Mouse (Mus musculus) myocyte (in vitro differentiated cells): ENCODE results near the gene Prrc2a. TPM values are rescaled to one million over a fixed set of nuclear protein-coding genes. Genes with fewer than 3 reads are reported as not detected.

Experiments
- H3K27me3 ChIP-seq: one replicate; pipeline ENCODE4 v1.6.1; 2011; ENCODE audit not compliant: control insufficient read depth, insufficient read depth, insufficient read length
- H3K36me3 ChIP-seq: one replicate; pipeline ENCODE4 v1.6.1; 2011; ENCODE audit not compliant: control insufficient read depth, insufficient read depth
- H3K4me2 ChIP-seq: one replicate; pipeline ENCODE4 v1.6.1; 2011; ENCODE audit warnings: low read depth, control low read depth
- H3K4me3 ChIP-seq: one replicate; pipeline ENCODE4 v1.5.1; 2011; ENCODE audit warnings: mild to moderate bottlenecking, control low read depth, moderate library complexity
- H3K79me2 ChIP-seq: one replicate; pipeline ENCODE4 v1.6.1; 2011; ENCODE audit not compliant: control insufficient read depth, insufficient read depth
- H3ac ChIP-seq: one replicate; pipeline ENCODE4 v1.6.1; 2011; ENCODE audit not compliant: control insufficient read depth, insufficient read length
- CEBPB ChIP-seq: IDR thresholded peaks from 2 replicates; pipeline ENCODE4 v1.6.1; 2011; ENCODE audit warnings: mild to moderate bottlenecking, moderate library complexity; ENCODE audit not compliant: poor library complexity, insufficient read depth, severe bottlenecking
- E2F4 ChIP-seq: IDR thresholded peaks from one replicate; pipeline ENCODE4 v1.6.1; 2011; ENCODE audit warnings: mild to moderate bottlenecking, control low read depth, moderate library complexity; ENCODE audit not compliant: insufficient read depth
- MAX ChIP-seq: IDR thresholded peaks from one replicate; pipeline ENCODE4 v1.6.1; 2011; ENCODE audit warnings: low read depth, mild to moderate bottlenecking, control low read depth
- MYOD1 ChIP-seq, 3 experiments: IDR thresholded peaks; one replicate each; pipeline ENCODE4 v1.6.1; 2011; ENCODE audit warnings: control low read depth in 2 of 3, low read depth in 2 of 3, mild to moderate bottlenecking in 2 of 3, moderate library complexity in 1 of 3; ENCODE audit not compliant: insufficient read length in 2 of 3, control insufficient read depth in 1 of 3
- MYOG ChIP-seq, 3 experiments: IDR thresholded peaks; one replicate each; pipeline ENCODE4 v1.6.1; 2011; ENCODE audit warnings: control low read depth in 2 of 3, low read depth in 2 of 3, mild to moderate bottlenecking in 2 of 3; ENCODE audit not compliant: insufficient read length in 2 of 3, control insufficient read depth in 1 of 3, insufficient read depth in 1 of 3
- POLR2A ChIP-seq: IDR thresholded peaks from one replicate; pipeline ENCODE4 v1.6.1; 2011; ENCODE audit warnings: low read depth, mild to moderate bottlenecking, control low read depth, moderate library complexity; ENCODE audit not compliant: insufficient read length
- POLR2AphosphoS2 ChIP-seq: IDR thresholded peaks from one replicate; pipeline ENCODE4 v1.6.1; 2011; ENCODE audit warnings: low read depth, control low read depth; ENCODE audit not compliant: insufficient read length
- REST ChIP-seq: IDR thresholded peaks from one replicate; pipeline ENCODE4 v1.6.1; 2011; ENCODE audit warnings: mild to moderate bottlenecking, control low read depth, moderate library complexity; ENCODE audit not compliant: insufficient read depth, insufficient read length
- SRF ChIP-seq: IDR thresholded peaks from one replicate; pipeline ENCODE4 v1.6.1; 2011; ENCODE audit warnings: low read depth; ENCODE audit not compliant: control insufficient read depth, insufficient read length
- TCF12 ChIP-seq: IDR thresholded peaks from one replicate; pipeline ENCODE4 v1.6.1; 2011; ENCODE audit warnings: mild to moderate bottlenecking, control low read depth; ENCODE audit not compliant: poor library complexity, insufficient read depth, severe bottlenecking
- TCF3 ChIP-seq: IDR thresholded peaks from one replicate; pipeline ENCODE4 v1.6.1; 2011; ENCODE audit warnings: low read depth, control low read depth; ENCODE audit not compliant: insufficient read length
- USF1 ChIP-seq: IDR thresholded peaks from one replicate; pipeline ENCODE4 v1.6.1; 2011; ENCODE audit warnings: low read depth, mild to moderate bottlenecking, control low read depth, moderate library complexity
- polyA plus RNA-seq: library from polyadenylated mRNA; unstranded; fragments of >200 nt; fragmentation: generic; extraction: Trizol; gene quantifications from one replicate; pipeline ENCODE4 v1.2.1, GENCODE M21; 2012; ENCODE audit warnings: missing spikeins

Prrc2a gene
- polyA plus RNA-seq, 1 experiment = 153 TPM

GRCm38 (mm10) chr17:35205380-35205769 lies 40.7 kb upstream of the Prrc2a start:
- no peaks in the 10 kb centered on the region for H3K79me2 ChIP-seq
- no peak overlapping the region for H3K4me2 ChIP-seq
- no peak overlapping the region for H3ac ChIP-seq
- TF ChIP-seq MAX (no peak), POLR2AphosphoS2 (no peak), SRF (no peak), E2F4 (no peak), MYOG (IDR thresholded peaks at IDR 0.05; ENCODE audit: control insufficient read depth in 1 of 3, insufficient read depth in 1 of 3, insufficient read length in 2 of 3, low read depth in 2 of 3) (no peak), USF1 (no peak), TCF12 (no peak), POLR2A (no peak), TCF3 (no peak), CEBPB (no peak), MYOD1 (IDR thresholded peaks at IDR 0.05; ENCODE audit: control insufficient read depth in 1 of 3, insufficient read length in 2 of 3, low read depth in 2 of 3) (no peak), REST (no peak)
- H3K4me3 ChIP-seq = no peak overlapping the region
- H3K36me3 ChIP-seq = no peaks in the 10 kb centered on the region
- H3K27me3 ChIP-seq = no peaks in the 10 kb centered on the region

GRCm38 (mm10) chr17:35204494-35205379 lies 40.0 kb upstream of the Prrc2a start, which contains the start of gene Lta:
Lta (minus strand) TSS chr17:35205351.
- no peak for TF ChIP-seq CEBPB
- no peak for TF ChIP-seq POLR2AphosphoS2
- no peak for TF ChIP-seq USF1
- TF ChIP-seq TCF12 = no peak
- no peak for TF ChIP-seq POLR2A
- no peak for TF ChIP-seq E2F4
- TF ChIP-seq SRF = no peak
- Histone ChIP-seq H3K4me2 (no peak within 1 kb of the TSS), H3K4me3 (no peak within 1 kb of the TSS), H3K27me3 (no peaks in the 10 kb centered on the region), H3K79me2 (no peaks in the 10 kb centered on the region), H3K36me3 (no peaks in the 10 kb centered on the region), H3ac (no peak within 1 kb of the TSS)

- H3K79me2 ChIP-seq = no peaks in the 10 kb centered on the region
Observed at GRCm38 (mm10) chr17:35202442-35202841, 37.7 kb upstream of the Prrc2a start.

GRCm38 (mm10) chr17:35201787-35202186 lies 37.1 kb upstream of the Prrc2a start, which contains the start of gene Tnf:
Tnf (minus strand) TSS chr17:35202007.
- H3K79me2 ChIP-seq = no peaks in the 10 kb centered on the region
- no peaks in the 10 kb centered on the region for H3K36me3 ChIP-seq
- no peak within 1 kb of the TSS for H3K4me3 ChIP-seq
- no peaks in the 10 kb centered on the region for H3K27me3 ChIP-seq
- H3K4me2 ChIP-seq = peak within 1 kb of the TSS; percentile 12
- TF ChIP-seq POLR2A = no peak
- TF ChIP-seq TCF3 = no peak
- no peak for TF ChIP-seq REST
- TF ChIP-seq MYOG (IDR thresholded peaks at IDR 0.05; ENCODE audit: control insufficient read depth in 1 of 3, insufficient read depth in 1 of 3, insufficient read length in 2 of 3, low read depth in 2 of 3) = no peak
- TF ChIP-seq CEBPB = no peak
- no peak for TF ChIP-seq TCF12
- H3ac ChIP-seq = no peak within 1 kb of the TSS

More at GRCm38 (mm10) chr17:35202442-35202841, 37.7 kb upstream of the Prrc2a start:
- H3K4me2 ChIP-seq = no peak overlapping the region
- no peaks in the 10 kb centered on the region for H3K36me3 ChIP-seq
- no peak overlapping the region for H3K4me3 ChIP-seq
- H3ac ChIP-seq = no peak overlapping the region
- H3K27me3 ChIP-seq = no peaks in the 10 kb centered on the region
- no peak for TF ChIP-seq E2F4
- TF ChIP-seq TCF3 = no peak
- no peak for TF ChIP-seq POLR2A
- no peak for TF ChIP-seq REST
- TF ChIP-seq SRF = no peak
- TF ChIP-seq MYOD1 (IDR thresholded peaks at IDR 0.05; ENCODE audit: control insufficient read depth in 1 of 3, insufficient read length in 2 of 3, low read depth in 2 of 3) = no peak
- TF ChIP-seq CEBPB = no peak
- TF ChIP-seq MYOG (IDR thresholded peaks at IDR 0.05; ENCODE audit: control insufficient read depth in 1 of 3, insufficient read depth in 1 of 3, insufficient read length in 2 of 3, low read depth in 2 of 3) = no peak
- TF ChIP-seq USF1 = no peak
- TF ChIP-seq POLR2AphosphoS2 = no peak
- no peak for TF ChIP-seq MAX
- TF ChIP-seq TCF12 = no peak
